Mouse (Mus musculus) forebrain, embryonic 15.5 days (tissue): ENCODE data around the gene Lbh. TPM values are rescaled to one million over a fixed set of nuclear protein-coding genes. Genes with fewer than 3 reads are reported as not detected.
A peak's percentile ranks its signal among the peaks of the same experiment; 100 is the strongest.

ENCODE experiments used
- ATAC-seq: fragments of 200-750 bp; cut with Nextera tagmentation; replicated peaks from 2 replicates; pipeline ENCODE4 v1.8.0; 2017; ENCODE audit warnings: mild to moderate bottlenecking, moderate TSS enrichment, moderate library complexity
- H3K27ac ChIP-seq: fragments of 300-500 bp; sonication (generic); replicated peaks from 2 replicates; pipeline ENCODE4 v1.5.1; 2015; ENCODE audit warnings: mild to moderate bottlenecking, inconsistent platforms
- H3K27me3 ChIP-seq: fragments of 300-500 bp; sonication (generic); 2 replicates; pipeline ENCODE4 v1.6.1; 2015; ENCODE audit warnings: inconsistent platforms
- H3K36me3 ChIP-seq: fragments of 300-500 bp; sonication (generic); 2 replicates; pipeline ENCODE4 v1.6.1; 2015; ENCODE audit warnings: mild to moderate bottlenecking, inconsistent platforms
- H3K4me1 ChIP-seq: fragments of 300-500 bp; sonication (generic); 2 replicates; pipeline ENCODE4 v1.6.1; 2015; ENCODE audit warnings: inconsistent platforms
- H3K4me2 ChIP-seq: fragments of 300-500 bp; sonication (generic); replicated peaks from 2 replicates; pipeline ENCODE4 v1.6.1; 2015; ENCODE audit warnings: mild to moderate bottlenecking, inconsistent platforms
- H3K4me3 ChIP-seq: fragments of 300-500 bp; sonication (generic); 2 replicates; pipeline ENCODE4 v1.5.1; 2015; ENCODE audit warnings: mild to moderate bottlenecking, inconsistent platforms
- H3K9ac ChIP-seq: fragments of 300-500 bp; sonication (generic); replicated peaks from 2 replicates; pipeline ENCODE4 v1.6.1; 2015; ENCODE audit warnings: mild to moderate bottlenecking, inconsistent platforms
- H3K9me3 ChIP-seq: fragments of 300-500 bp; sonication (generic); 2 replicates; pipeline ENCODE4 v1.6.1; 2016; ENCODE audit warnings: inconsistent platforms
- WGBS: fragments of 180-500 bp; shearing (Covaris S2); methylation state at CpG from one replicate; pipeline ENCODE4 v1.1.7; 2015; ENCODE audit warnings: mixed read lengths; 5-methylcytosine and 5-hydroxymethylcytosine counted together
- polyA plus RNA-seq: library from polyadenylated mRNA; unstranded; fragments of >200 nt; fragmentation: Nextera tagmentation; extraction: Ambion mirVana; gene quantifications from 2 replicates; pipeline ENCODE4 v1.2.1, GENCODE M21; 2015

Gene Lbh
- 4.5 and 4.6 TPM in 2 replicates for polyA plus RNA-seq

GRCm38 (mm10) chr17:72918053-72918452 is at the start of gene Lbh:
Gene Lbh, plus strand, starts transcription at chr17:72918305.
- Histone ChIP-seq H3K4me1 (peaks cover 45% of the 10 kb centered on the region), H3K27ac (peak within 1 kb of the TSS; percentile 90), H3K27me3 (no peaks in the 10 kb centered on the region; the same call in 1 of the 2 replicates), H3K36me3 (peaks cover 6% of the 10 kb centered on the region; the same call in 1 of the 2 replicates), H3K4me3 (peak within 1 kb of the TSS; percentile 70), H3K4me2 (peak within 1 kb of the TSS; percentile 79), H3K9ac (peak within 1 kb of the TSS; percentile 92), H3K9me3 (no peaks in the 10 kb centered on the region)
- ATAC-seq = peak; percentile 94
- WGBS = under 1% methylated on average over 35 of the region's 35 CpGs

- Histone ChIP-seq H3K4me3 (no peak overlapping the region), H3K4me2 (no peak overlapping the region), H3K36me3 (no peaks in the 10 kb centered on the region), H3K9me3 (no peaks in the 10 kb centered on the region), H3K4me1 (no peaks in the 10 kb centered on the region), H3K27me3 (no peaks in the 10 kb centered on the region), H3K9ac (no peak overlapping the region), H3K27ac (no peak overlapping the region)
- ATAC-seq = no peak
- WGBS = 92% methylated on average over 9 of the region's 9 CpGs
These were observed 39.1 kb upstream of the Lbh start for GRCm38 (mm10) chr17:72878979-72879378.

- Histone ChIP-seq H3K4me3 (no peak overlapping the region), H3K4me2 (no peak overlapping the region), H3K4me1 (no peaks in the 10 kb centered on the region), H3K36me3 (no peaks in the 10 kb centered on the region), H3K27me3 (no peaks in the 10 kb centered on the region), H3K9me3 (no peaks in the 10 kb centered on the region), H3K27ac (no peak overlapping the region), H3K9ac (no peak overlapping the region)
- no peak for ATAC-seq
- 85% methylated on average over 3 of the region's 3 CpGs for WGBS
These were observed 37.9 kb upstream of the Lbh start for GRCm38 (mm10) chr17:72880156-72880555.

GRCm38 (mm10) chr17:72881051-72881450 is 37.1 kb upstream of the Lbh start:
- Histone ChIP-seq H3K27me3 (no peaks in the 10 kb centered on the region), H3K9ac (no peak overlapping the region), H3K4me1 (no peaks in the 10 kb centered on the region), H3K4me2 (no peak overlapping the region), H3K4me3 (no peak overlapping the region), H3K9me3 (no peaks in the 10 kb centered on the region), H3K36me3 (no peaks in the 10 kb centered on the region), H3K27ac (no peak overlapping the region)
- no peak for ATAC-seq
- 93% methylated on average over 3 of the region's 3 CpGs for WGBS

- WGBS = 38% methylated on average over 1 of the region's 1 CpGs
- Histone ChIP-seq H3K27ac (no peak overlapping the region), H3K4me3 (no peak overlapping the region), H3K36me3 (no peaks in the 10 kb centered on the region), H3K9ac (no peak overlapping the region), H3K4me2 (no peak overlapping the region), H3K4me1 (no peaks in the 10 kb centered on the region), H3K9me3 (no peaks in the 10 kb centered on the region), H3K27me3 (no peaks in the 10 kb centered on the region)
- no peak for ATAC-seq
These were observed 36.3 kb upstream of the Lbh start for GRCm38 (mm10) chr17:72881804-72882203.

GRCm38 (mm10) chr17:72889556-72890397 is 28.3 kb upstream of the Lbh start:
- WGBS = 7% methylated on average over 20 of the region's 20 CpGs
- Histone ChIP-seq H3K4me3 (no peak overlapping the region), H3K27me3 (no peaks in the 10 kb centered on the region), H3K9ac (no peak overlapping the region), H3K9me3 (no peaks in the 10 kb centered on the region), H3K4me1 (peaks cover 11% of the 10 kb centered on the region; the same call in 1 of the 2 replicates), H3K4me2 (peak overlapping the region; percentile 12; the same call in 1 of the 2 replicates), H3K27ac (0 out of 2 replicates have a peak overlapping the region, but pooled peaks have one; percentile 36), H3K36me3 (no peaks in the 10 kb centered on the region)
- ATAC-seq = peak; percentile 91

GRCm38 (mm10) chr17:72890398-72890898 is 27.7 kb upstream of the Lbh start:
- H3K9me3 ChIP-seq = no peaks in the 10 kb centered on the region
- no peak overlapping the region for H3K4me3 ChIP-seq
- H3K4me1 ChIP-seq = peaks cover 11% of the 10 kb centered on the region; the same call in 1 of the 2 replicates
- peak; percentile 59 for ATAC-seq
- H3K27me3 ChIP-seq = no peaks in the 10 kb centered on the region
- 47% methylated on average over 8 of the region's 8 CpGs for WGBS
- H3K4me2 ChIP-seq = no peak overlapping the region
- no peak overlapping the region for H3K27ac ChIP-seq
- no peak overlapping the region for H3K9ac ChIP-seq
- no peaks in the 10 kb centered on the region for H3K36me3 ChIP-seq

GRCm38 (mm10) chr17:72891556-72891955 is 26.5 kb upstream of the Lbh start:
- H3K36me3 ChIP-seq = no peaks in the 10 kb centered on the region
- H3K9me3 ChIP-seq = no peaks in the 10 kb centered on the region
- H3K4me3 ChIP-seq = no peak overlapping the region
- H3K4me2 ChIP-seq = no peak overlapping the region
- WGBS = 89% methylated on average over 6 of the region's 6 CpGs
- no peaks in the 10 kb centered on the region for H3K27me3 ChIP-seq
- no peak overlapping the region for H3K9ac ChIP-seq
- ATAC-seq = no peak
- H3K4me1 ChIP-seq = peaks cover 11% of the 10 kb centered on the region; the same call in 1 of the 2 replicates
- H3K27ac ChIP-seq = no peak overlapping the region

- Histone ChIP-seq H3K4me3 (no peak overlapping the region), H3K9ac (no peak overlapping the region), H3K36me3 (no peaks in the 10 kb centered on the region), H3K9me3 (no peaks in the 10 kb centered on the region), H3K27me3 (no peaks in the 10 kb centered on the region), H3K4me1 (peaks cover under 1% of the 10 kb centered on the region; the same call in 1 of the 2 replicates), H3K27ac (no peak overlapping the region), H3K4me2 (no peak overlapping the region)
- no peak for ATAC-seq
- WGBS = 91% methylated on average over 3 of the region's 3 CpGs
These were observed 22.6 kb upstream of the Lbh start for GRCm38 (mm10) chr17:72895506-72895905.

GRCm38 (mm10) chr17:72897076-72897475 is 21.0 kb upstream of the Lbh start:
- H3K27ac ChIP-seq = no peak overlapping the region
- WGBS = 90% methylated on average over 7 of the region's 7 CpGs
- ATAC-seq = no peak
- H3K36me3 ChIP-seq = no peaks in the 10 kb centered on the region
- H3K9ac ChIP-seq = no peak overlapping the region
- no peaks in the 10 kb centered on the region for H3K27me3 ChIP-seq
- no peak overlapping the region for H3K4me2 ChIP-seq
- no peaks in the 10 kb centered on the region for H3K9me3 ChIP-seq
- no peaks in the 10 kb centered on the region for H3K4me1 ChIP-seq
- no peak overlapping the region for H3K4me3 ChIP-seq

GRCm38 (mm10) chr17:72897961-72898360 is 20.1 kb upstream of the Lbh start:
- Histone ChIP-seq H3K9me3 (no peaks in the 10 kb centered on the region), H3K27ac (no peak overlapping the region), H3K4me2 (no peak overlapping the region), H3K9ac (no peak overlapping the region), H3K27me3 (no peaks in the 10 kb centered on the region), H3K4me3 (no peak overlapping the region), H3K36me3 (no peaks in the 10 kb centered on the region), H3K4me1 (no peaks in the 10 kb centered on the region)
- no peak for ATAC-seq
- 92% methylated on average over 5 of the region's 5 CpGs for WGBS

GRCm38 (mm10) chr17:72898775-72899174 is 19.3 kb upstream of the Lbh start:
- no peak for ATAC-seq
- H3K4me2 ChIP-seq = no peak overlapping the region
- WGBS = 68% methylated on average over 3 of the region's 3 CpGs
- H3K27me3 ChIP-seq = no peaks in the 10 kb centered on the region
- no peaks in the 10 kb centered on the region for H3K9me3 ChIP-seq
- no peak overlapping the region for H3K27ac ChIP-seq
- H3K9ac ChIP-seq = no peak overlapping the region
- no peaks in the 10 kb centered on the region for H3K36me3 ChIP-seq
- no peaks in the 10 kb centered on the region for H3K4me1 ChIP-seq
- no peak overlapping the region for H3K4me3 ChIP-seq
